Mouse (Mus musculus): Measurements from ENCODE around the gene Tcea3. TPM values are rescaled to one million over a fixed set of nuclear protein-coding genes. Genes with fewer than 3 reads are reported as not detected.
A peak's percentile ranks its signal among the peaks of the same experiment; 100 is the strongest.

The Tcea3 gene
- 47.7 and 61.6 TPM in 2 replicates for polyA plus RNA-seq (2015; fragmentation: Nextera tagmentation; extraction: Ambion mirVana)

DNA sequence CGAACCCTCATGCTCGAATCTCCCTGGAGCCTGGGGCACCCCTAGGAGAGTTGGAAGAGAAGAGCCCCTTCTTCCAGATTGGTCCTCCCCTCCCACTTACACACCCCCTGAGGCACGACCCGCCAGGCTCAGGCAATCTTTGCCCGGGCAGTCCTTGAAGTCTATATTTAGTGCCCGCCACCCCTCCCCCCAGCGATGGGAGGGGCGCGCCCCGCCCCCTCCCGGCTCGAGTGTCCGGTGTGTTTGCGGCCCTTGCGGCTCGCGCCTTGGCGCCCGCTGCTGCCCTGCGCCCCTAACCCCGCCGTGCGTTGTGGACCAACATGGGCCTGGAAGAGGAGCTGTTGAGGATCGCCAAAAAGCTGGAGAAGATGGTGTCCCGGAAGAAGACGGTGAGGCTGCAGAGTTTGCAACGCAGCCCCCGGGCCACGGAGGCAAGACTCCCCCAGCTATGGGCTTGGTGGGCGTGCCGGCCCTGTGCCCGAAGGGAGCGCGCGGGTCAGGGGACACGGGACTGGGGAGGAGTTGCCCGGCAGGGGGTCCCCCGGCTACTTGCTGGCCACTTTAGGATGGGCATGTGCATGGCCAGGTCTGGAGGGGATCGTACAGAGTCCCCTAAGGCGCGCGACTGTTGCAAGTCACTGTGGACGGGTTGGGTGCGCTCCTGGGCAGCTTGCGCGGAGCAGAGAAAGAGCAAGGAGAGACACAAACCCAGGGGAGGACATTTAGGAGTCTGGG is at the start of gene Tcea3:
Gene Tcea3 (plus strand): TSS at position 1 of the 735 bp plus-strand sequence.
- Histone ChIP-seq H3K27ac (peak within 1 kb of the TSS; percentile 85), H3K4me3 (peak within 1 kb of the TSS; percentile 79), H3K36me3 (no peaks in the 10 kb centered on the region), H3K9me3 (replicated peaks) (no peaks in the 10 kb centered on the region), H3K4me1 (replicated peaks) (peaks cover 54% of the 10 kb centered on the region), H3K9ac (peak within 1 kb of the TSS; percentile 82), H3K27me3 (peaks cover 53% of the 10 kb centered on the region), H3K4me2 (peak within 1 kb of the TSS; percentile 92)
- ATAC-seq (replicated peaks; ENCODE audit: insufficient number of reproducible peaks, insufficient read depth, low FRiP score, low read depth), result peak; percentile 73
- WGBS, result under 1% methylated on average over 46 of the region's 46 CpGs

DNA sequence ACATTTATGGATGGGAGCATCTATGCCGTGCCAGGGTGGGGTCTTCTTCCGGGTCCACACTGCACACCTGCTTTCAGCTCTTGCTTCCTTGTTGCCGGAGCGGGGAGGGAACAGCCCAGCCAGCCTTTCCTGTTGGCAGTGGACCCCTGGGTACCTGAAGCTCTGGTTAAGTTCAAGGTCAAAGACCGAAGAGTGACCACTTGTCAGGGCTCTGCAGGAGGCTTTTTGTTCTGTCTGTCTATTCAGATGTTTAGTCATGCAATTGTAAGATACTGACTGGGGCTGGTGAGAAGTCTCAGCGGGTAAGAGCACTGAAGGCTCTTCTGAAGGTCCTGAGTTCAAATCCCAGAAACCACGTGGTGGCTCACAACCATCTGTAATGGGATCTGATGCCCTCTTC is 48.7 kb upstream of the Tcea3 start:
- Histone ChIP-seq H3K4me3 (no peak overlapping the region), H3K27ac (no peak overlapping the region), H3K36me3 (no peaks in the 10 kb centered on the region), H3K27me3 (peaks cover 6% of the 10 kb centered on the region; the same call in 1 of the 2 replicates), H3K4me2 (no peak overlapping the region), H3K9me3 (replicated peaks) (no peaks in the 10 kb centered on the region), H3K9ac (no peak overlapping the region), H3K4me1 (replicated peaks) (peaks cover 7% of the 10 kb centered on the region; the same call in 1 of the 2 replicates)
- ATAC-seq (replicated peaks; ENCODE audit: insufficient number of reproducible peaks, insufficient read depth, low FRiP score, low read depth), result no peak
- WGBS, result 77% methylated on average over 7 of the region's 7 CpGs

DNA sequence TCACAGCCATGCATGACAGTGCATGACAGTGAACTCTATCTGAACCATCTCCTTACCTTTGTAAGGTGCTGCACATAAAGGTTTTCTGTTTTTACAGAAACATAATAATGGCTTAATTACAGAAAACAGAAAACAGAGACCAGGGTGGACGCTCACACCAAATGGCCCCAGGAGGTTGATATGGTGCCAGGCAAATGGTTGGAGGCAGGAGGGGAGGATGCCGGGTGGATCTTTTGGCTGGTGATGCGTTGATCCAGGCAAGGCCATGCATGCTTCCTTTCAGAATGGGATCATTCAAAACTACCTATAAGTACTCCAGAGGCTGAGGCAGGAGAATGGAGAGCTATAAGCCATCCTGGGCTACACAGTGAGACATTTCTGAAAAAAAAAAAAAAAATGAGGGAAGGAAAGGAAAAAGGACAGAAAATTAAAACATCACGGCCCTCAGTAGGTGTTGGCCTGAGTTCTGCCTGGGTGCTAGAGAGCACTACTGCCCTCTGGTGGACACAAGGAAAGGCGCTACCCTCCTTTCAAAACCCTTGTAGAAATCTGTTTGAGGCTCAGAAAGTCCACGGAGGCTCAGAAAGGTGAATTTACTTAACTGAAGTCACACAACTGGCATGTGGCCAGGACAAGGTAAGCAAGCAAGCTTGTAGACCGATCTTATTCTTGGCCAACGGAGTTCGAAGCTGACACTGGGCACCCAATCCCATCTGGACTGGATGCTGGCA is 47.8 kb upstream of the Tcea3 start:
- no peaks in the 10 kb centered on the region for H3K36me3 ChIP-seq
- H3K27ac ChIP-seq, result no peak overlapping the region
- no peak overlapping the region for H3K4me3 ChIP-seq
- peaks cover 6% of the 10 kb centered on the region; the same call in 1 of the 2 replicates for H3K27me3 ChIP-seq
- ATAC-seq (replicated peaks; ENCODE audit: insufficient number of reproducible peaks, insufficient read depth, low FRiP score, low read depth), result no peak
- H3K4me1 ChIP-seq (replicated peaks), result peaks cover 4% of the 10 kb centered on the region; the same call in 1 of the 2 replicates
- H3K9me3 ChIP-seq (replicated peaks), result no peaks in the 10 kb centered on the region
- no peak overlapping the region for H3K9ac ChIP-seq
- no peak overlapping the region for H3K4me2 ChIP-seq
- WGBS, result 24% methylated on average over 9 of the region's 9 CpGs

DNA sequence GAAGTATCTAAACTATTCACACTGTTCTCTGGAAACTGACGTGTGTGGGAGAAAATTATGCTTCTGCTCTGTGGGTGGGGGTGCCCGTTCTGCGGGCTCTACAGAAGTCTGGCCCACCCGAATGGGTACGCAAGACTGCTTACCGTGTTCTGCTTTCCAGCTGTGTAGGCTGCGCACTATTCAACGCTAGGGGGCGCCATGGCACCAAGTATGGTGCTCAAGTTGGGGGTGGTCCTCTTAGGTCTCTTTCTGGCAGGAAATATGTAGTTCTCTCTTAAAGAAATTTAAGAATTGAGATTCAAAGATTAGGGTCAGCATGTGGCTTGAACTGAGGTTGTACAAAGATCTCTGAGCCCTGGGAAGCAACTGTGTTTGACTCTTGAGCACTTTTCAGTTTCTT is 45.0 kb upstream of the Tcea3 start:
- peaks cover 6% of the 10 kb centered on the region; the same call in 1 of the 2 replicates for H3K27me3 ChIP-seq
- no peak overlapping the region for H3K27ac ChIP-seq
- no peak for ATAC-seq (replicated peaks; ENCODE audit: insufficient number of reproducible peaks, insufficient read depth, low FRiP score, low read depth)
- 8% methylated on average over 9 of the region's 9 CpGs for WGBS
- H3K4me1 ChIP-seq (replicated peaks), result peaks cover 14% of the 10 kb centered on the region
- H3K4me3 ChIP-seq, result no peak overlapping the region
- H3K9me3 ChIP-seq (replicated peaks), result no peaks in the 10 kb centered on the region
- no peak overlapping the region for H3K4me2 ChIP-seq
- H3K36me3 ChIP-seq, result no peaks in the 10 kb centered on the region
- no peak overlapping the region for H3K9ac ChIP-seq

DNA sequence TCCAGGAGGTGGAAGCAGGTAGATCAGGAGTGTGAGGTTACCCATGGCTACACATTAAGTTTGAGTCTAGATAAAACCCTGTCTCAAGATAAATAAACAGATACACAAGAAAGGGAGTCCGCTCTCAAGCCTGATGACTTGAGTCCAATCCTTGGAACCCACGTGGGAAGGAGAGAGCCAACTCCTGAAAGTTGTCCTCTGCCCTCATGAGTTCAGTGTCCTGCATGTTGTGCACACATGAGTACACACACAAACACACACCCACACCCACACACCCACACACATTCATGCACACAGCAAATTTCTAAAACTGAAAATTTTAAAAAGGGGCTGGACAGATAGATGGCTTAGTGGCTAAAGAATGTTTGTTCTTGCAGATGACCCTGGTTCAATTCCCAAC is 42.8 kb upstream of the Tcea3 start:
- Histone ChIP-seq H3K4me1 (replicated peaks) (peaks cover 15% of the 10 kb centered on the region), H3K9me3 (replicated peaks) (no peaks in the 10 kb centered on the region), H3K4me2 (no peak overlapping the region), H3K9ac (no peak overlapping the region), H3K27ac (no peak overlapping the region), H3K27me3 (peaks cover 6% of the 10 kb centered on the region; the same call in 1 of the 2 replicates), H3K4me3 (no peak overlapping the region), H3K36me3 (no peaks in the 10 kb centered on the region)
- WGBS, result 72% methylated on average over 2 of the region's 2 CpGs
- ATAC-seq (replicated peaks; ENCODE audit: insufficient number of reproducible peaks, insufficient read depth, low FRiP score, low read depth), result no peak

DNA sequence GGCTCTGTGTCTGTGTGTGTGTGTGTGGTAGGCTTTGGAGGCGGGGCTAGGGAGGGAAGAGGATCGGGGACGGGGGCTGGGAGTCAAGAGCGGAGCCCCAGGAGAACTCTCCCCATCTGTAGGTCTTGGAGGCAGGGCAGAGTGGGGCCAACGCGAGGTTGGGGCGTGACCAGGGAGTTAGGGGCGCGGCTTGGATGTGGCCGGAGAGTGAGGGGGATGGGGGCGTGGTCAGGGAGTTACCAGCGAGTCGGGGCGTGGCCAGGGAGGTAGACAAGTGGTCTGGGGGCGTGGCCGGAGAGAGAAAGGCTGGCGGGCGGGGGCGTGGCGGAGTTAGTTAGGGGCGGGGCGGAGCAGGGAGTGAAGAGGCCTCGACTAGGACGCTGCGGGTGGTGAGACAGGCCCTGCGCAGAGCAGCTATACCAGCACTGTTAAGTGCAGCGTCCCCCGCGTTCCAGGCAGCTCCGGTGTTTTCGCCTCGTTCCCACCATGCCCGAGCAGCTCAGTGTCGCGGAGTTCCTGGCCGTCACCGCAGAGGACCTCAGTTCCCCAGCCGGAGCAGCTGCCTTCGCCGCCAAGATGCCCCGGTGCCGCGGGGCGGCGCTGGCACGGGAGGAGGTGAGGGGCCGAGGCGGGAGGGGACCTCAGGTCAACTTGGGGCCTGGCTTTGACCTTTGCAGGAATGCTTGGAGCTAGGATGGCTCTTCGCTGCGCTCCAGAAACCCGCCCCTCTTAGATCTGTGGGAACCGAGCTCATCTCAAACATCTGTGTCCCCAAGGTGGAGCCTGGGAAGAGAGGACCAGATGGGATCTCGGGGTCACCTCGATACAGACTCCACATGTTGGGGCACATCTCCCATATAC is 41.3 kb upstream of the Tcea3 start, which contains the start of gene Asap3:
Gene Asap3 (plus strand): TSS at position 333 of the 861 bp plus-strand sequence.
- WGBS, result under 1% methylated on average over 54 of the region's 54 CpGs
- H3K9me3 ChIP-seq (replicated peaks), result no peaks in the 10 kb centered on the region
- H3K4me1 ChIP-seq (replicated peaks), result peaks cover 15% of the 10 kb centered on the region
- H3K4me2 ChIP-seq, result peak within 1 kb of the TSS; percentile 96
- H3K27me3 ChIP-seq, result 0 out of 2 replicates have a peak, but pooled peaks cover 3% of the 10 kb centered on the region
- H3K36me3 ChIP-seq, result no peaks in the 10 kb centered on the region
- peak within 1 kb of the TSS; percentile 61 for H3K4me3 ChIP-seq
- peak within 1 kb of the TSS; percentile 69 for H3K9ac ChIP-seq
- peak; percentile 90 for ATAC-seq (replicated peaks; ENCODE audit: insufficient number of reproducible peaks, insufficient read depth, low FRiP score, low read depth)
- peak within 1 kb of the TSS; percentile 43 for H3K27ac ChIP-seq

DNA sequence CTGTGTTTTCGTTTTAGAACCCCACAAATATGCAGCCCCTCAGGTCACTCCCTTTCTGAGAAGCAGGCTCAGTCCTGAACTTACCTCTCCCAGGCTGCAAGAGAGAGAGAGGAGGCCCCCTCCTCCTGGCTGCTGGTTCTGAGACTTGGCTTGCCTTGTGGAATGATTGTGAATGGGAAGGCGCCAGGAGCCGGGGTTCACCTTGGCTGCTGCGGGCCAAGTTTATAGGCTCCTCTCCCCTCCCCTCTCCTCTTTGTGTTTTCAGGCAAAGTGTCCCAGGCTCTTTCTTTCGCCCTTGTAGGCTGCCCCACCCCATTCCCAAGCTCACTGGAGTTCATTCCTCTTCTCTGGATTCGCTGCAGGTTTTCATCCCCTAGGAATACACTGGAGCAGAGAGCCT is 40.6 kb upstream of the Tcea3 start:
- no peak for ATAC-seq (replicated peaks; ENCODE audit: insufficient number of reproducible peaks, insufficient read depth, low FRiP score, low read depth)
- Histone ChIP-seq H3K4me3 (peak overlapping the region; percentile 61), H3K36me3 (no peaks in the 10 kb centered on the region), H3K4me2 (peak overlapping the region; percentile 96), H3K27ac (peak overlapping the region; percentile 43; the same call in 1 of the 2 replicates), H3K27me3 (no peaks in the 10 kb centered on the region), H3K4me1 (replicated peaks) (peaks cover 15% of the 10 kb centered on the region), H3K9ac (peak overlapping the region; percentile 69), H3K9me3 (replicated peaks) (no peaks in the 10 kb centered on the region)
- 11% methylated on average over 6 of the region's 6 CpGs for WGBS

DNA sequence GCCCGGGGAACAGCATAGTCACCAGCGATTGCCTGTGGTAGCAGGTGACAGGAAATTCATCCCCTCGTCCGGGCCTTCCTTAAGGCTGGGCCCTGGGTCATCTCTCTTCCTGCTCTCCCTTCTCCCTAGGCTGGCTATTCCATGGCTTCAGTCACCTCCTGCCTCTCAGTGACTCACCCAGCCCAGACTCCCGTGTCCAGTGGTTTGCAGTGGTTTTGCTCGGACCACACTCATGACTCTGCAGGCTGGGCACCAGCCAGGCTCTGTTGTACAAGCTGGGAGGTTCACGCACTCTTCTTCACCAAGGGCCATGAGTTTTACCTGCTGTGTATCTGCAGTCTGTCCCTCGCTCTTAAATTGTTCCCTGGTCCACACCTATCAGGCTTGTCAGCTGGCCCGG is 36.6 kb upstream of the Tcea3 start:
- H3K9ac ChIP-seq, result no peak overlapping the region
- no peak for ATAC-seq (replicated peaks; ENCODE audit: insufficient number of reproducible peaks, insufficient read depth, low FRiP score, low read depth)
- no peaks in the 10 kb centered on the region for H3K27me3 ChIP-seq
- H3K4me2 ChIP-seq, result no peak overlapping the region
- 78% methylated on average over 9 of the region's 9 CpGs for WGBS
- no peak overlapping the region for H3K27ac ChIP-seq
- H3K36me3 ChIP-seq, result no peaks in the 10 kb centered on the region
- peaks cover 17% of the 10 kb centered on the region for H3K4me1 ChIP-seq (replicated peaks)
- no peaks in the 10 kb centered on the region for H3K9me3 ChIP-seq (replicated peaks)
- H3K4me3 ChIP-seq, result no peak overlapping the region

DNA sequence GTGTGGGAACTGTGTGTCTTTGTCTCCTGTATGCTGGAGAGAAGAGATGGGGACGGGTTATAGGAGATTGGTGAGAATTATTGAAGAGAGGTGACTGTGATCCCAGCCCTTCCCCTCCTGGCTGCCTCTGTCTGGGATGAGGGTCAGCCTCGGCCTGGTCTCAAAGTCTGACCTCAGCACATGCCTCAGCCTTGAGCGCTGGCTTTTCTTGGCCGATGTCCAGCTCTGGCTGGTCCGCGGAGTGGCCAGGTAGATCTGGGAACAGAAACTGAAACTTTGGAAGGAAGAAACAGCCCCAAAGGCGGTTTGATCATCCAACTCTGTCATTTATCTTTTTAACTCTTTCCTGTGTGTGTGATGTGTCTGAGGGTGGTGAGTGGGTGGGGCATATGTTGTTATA is 33.9 kb upstream of the Tcea3 start:
- H3K9me3 ChIP-seq (replicated peaks), result no peaks in the 10 kb centered on the region
- no peak overlapping the region for H3K9ac ChIP-seq
- H3K27me3 ChIP-seq, result no peaks in the 10 kb centered on the region
- no peaks in the 10 kb centered on the region for H3K36me3 ChIP-seq
- peaks cover 13% of the 10 kb centered on the region for H3K4me1 ChIP-seq (replicated peaks)
- H3K27ac ChIP-seq, result no peak overlapping the region
- ATAC-seq (replicated peaks; ENCODE audit: insufficient number of reproducible peaks, insufficient read depth, low FRiP score, low read depth), result no peak
- 42% methylated on average over 7 of the region's 7 CpGs for WGBS
- no peak overlapping the region for H3K4me2 ChIP-seq
- no peak overlapping the region for H3K4me3 ChIP-seq

DNA sequence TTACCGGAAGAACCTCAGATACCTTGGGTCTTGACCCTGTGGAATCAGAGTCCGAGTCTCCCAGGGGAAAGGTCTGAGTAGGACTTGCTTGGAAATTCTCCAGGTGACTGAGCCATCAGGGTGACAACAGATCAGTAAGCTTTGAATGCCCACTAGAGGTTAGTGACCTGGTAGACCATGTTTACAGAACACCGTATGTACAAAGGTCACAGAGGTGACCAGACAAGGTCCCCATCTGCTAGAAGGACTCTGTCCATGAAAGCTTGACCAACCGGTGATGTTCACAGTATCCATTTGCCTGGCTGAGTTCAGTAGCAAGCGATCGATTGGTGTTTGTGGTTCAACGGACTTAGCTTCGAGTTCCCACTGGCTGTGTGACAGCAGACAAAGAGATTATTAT is 32.7 kb upstream of the Tcea3 start:
- Histone ChIP-seq H3K27ac (no peak overlapping the region), H3K9ac (no peak overlapping the region), H3K36me3 (no peaks in the 10 kb centered on the region), H3K27me3 (no peaks in the 10 kb centered on the region), H3K4me3 (no peak overlapping the region), H3K4me2 (no peak overlapping the region), H3K4me1 (replicated peaks) (peaks cover 23% of the 10 kb centered on the region), H3K9me3 (replicated peaks) (no peaks in the 10 kb centered on the region)
- WGBS, result 86% methylated on average over 8 of the region's 8 CpGs
- no peak for ATAC-seq (replicated peaks; ENCODE audit: insufficient number of reproducible peaks, insufficient read depth, low FRiP score, low read depth)

DNA sequence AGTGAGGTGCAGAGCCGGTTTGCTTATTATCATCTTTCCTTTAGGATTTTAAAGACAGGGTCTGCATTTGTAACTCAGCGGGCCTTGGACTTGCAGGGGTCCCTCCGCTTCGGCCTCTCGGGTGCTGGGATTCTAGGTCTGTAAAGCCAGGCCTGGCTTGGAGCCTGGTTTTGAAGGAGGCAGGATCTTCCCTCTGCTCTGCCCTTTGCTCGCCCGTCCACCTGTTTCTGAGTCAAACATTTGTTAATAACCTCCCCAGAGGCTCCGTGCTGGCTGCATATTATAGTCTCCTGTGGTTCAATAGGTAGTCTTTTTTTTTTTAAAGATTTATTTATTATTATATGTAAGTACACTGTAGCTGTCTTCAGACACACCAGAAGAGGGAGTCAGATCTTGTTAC is 32.0 kb upstream of the Tcea3 start:
- ATAC-seq (replicated peaks; ENCODE audit: insufficient number of reproducible peaks, insufficient read depth, low FRiP score, low read depth), result no peak
- no peak overlapping the region for H3K4me3 ChIP-seq
- H3K27ac ChIP-seq, result no peak overlapping the region
- no peaks in the 10 kb centered on the region for H3K27me3 ChIP-seq
- 85% methylated on average over 8 of the region's 8 CpGs for WGBS
- peaks cover 30% of the 10 kb centered on the region for H3K4me1 ChIP-seq (replicated peaks)
- H3K9me3 ChIP-seq (replicated peaks), result no peaks in the 10 kb centered on the region
- H3K36me3 ChIP-seq, result no peaks in the 10 kb centered on the region
- no peak overlapping the region for H3K4me2 ChIP-seq
- no peak overlapping the region for H3K9ac ChIP-seq

Data from heart, embryonic 15.5 days (tissue).